17 mouse cellular contexts compared by ENCODE assay signal in the genomic region with DNA sequence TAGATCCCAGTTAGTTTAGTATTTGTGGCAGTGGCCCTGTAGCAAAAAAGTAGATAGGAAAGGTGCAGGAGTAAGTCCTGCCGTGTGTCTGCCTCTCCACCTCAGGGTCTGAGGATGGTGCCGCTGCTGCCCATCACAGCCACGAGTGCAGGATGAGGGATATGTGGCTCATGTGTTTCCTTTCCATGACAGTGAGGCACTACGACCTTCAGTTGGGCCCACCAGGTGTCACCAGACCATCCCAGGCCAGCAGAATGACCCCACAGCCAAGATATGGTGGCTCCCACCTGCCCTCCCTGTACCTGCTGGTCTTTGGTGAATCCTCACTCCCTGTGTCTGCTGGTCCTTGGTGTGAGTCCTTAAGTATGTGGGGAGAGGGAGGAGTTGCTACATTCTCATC.
"Had no signal": no experiment of that assay in that cellular context is flagged by ENCODE, and none has a peak within 500 bp of the region (broad histone marks: within the 10 kb centered on the region; RNA-seq: fewer than 3 reads in every experiment).

No protein-coding gene starts in this region.

- H3K4me1 ChIP-seq: liver, embryonic 15.5 days; stomach, embryonic 15.5 days had no signal

- ATAC-seq: liver, postnatal 0 days; lung, postnatal 0 days; midbrain, embryonic 15.5 days had no signal

- H3K4me3 ChIP-seq: liver, embryonic 15.5 days; lung, embryonic 15.5 days; midbrain, embryonic 12.5 days; midbrain, embryonic 15.5 days; neural tube, embryonic 12.5 days; stomach, embryonic 15.5 days had no signal

- H3K4me2 ChIP-seq: liver, embryonic 15.5 days; lung, embryonic 15.5 days; midbrain, embryonic 12.5 days; midbrain, embryonic 15.5 days; neural tube, embryonic 12.5 days; stomach, embryonic 15.5 days had no signal

- H3K9me3 ChIP-seq: liver, embryonic 15.5 days; lung, embryonic 15.5 days; midbrain, embryonic 12.5 days; midbrain, embryonic 15.5 days; neural tube, embryonic 12.5 days; stomach, embryonic 15.5 days had no signal

- H3K9ac ChIP-seq: liver, embryonic 15.5 days; liver, postnatal 0 days; lung, embryonic 15.5 days; midbrain, embryonic 12.5 days; midbrain, embryonic 15.5 days; neural tube, embryonic 12.5 days; stomach, embryonic 15.5 days had no signal

- DNase-seq: liver, postnatal 0 days; lung, adult 2 months; lung, postnatal 14 days; lung, postnatal 36 days; right cerebral cortex, postnatal 14 days; thymus, adult 2 months; thymus, postnatal 25 days; thymus, postnatal 4 days had no signal

- H3K36me3 ChIP-seq: liver, embryonic 15.5 days; stomach, embryonic 15.5 days had no signal

- H3K27ac ChIP-seq: liver, embryonic 15.5 days; lung, embryonic 15.5 days; macrophage; midbrain, embryonic 12.5 days; midbrain, embryonic 15.5 days; neural tube, embryonic 12.5 days; stomach, embryonic 15.5 days; stomach, postnatal 0 days had no signal

- H3K27me3 ChIP-seq: liver, embryonic 15.5 days; lung, embryonic 15.5 days; midbrain, embryonic 12.5 days; midbrain, embryonic 15.5 days; neural tube, embryonic 12.5 days; stomach, embryonic 15.5 days had no signal
